Mouse (Mus musculus) urinary bladder, postnatal 14 days (tissue): ENCODE results near the gene Anks1b.

Source experiments
- DNase-seq: peaks from one replicate; pipeline ENCODE4 v3.0.0; 2021; ENCODE audit warnings: low spot score

The Anks1b gene

DNA sequence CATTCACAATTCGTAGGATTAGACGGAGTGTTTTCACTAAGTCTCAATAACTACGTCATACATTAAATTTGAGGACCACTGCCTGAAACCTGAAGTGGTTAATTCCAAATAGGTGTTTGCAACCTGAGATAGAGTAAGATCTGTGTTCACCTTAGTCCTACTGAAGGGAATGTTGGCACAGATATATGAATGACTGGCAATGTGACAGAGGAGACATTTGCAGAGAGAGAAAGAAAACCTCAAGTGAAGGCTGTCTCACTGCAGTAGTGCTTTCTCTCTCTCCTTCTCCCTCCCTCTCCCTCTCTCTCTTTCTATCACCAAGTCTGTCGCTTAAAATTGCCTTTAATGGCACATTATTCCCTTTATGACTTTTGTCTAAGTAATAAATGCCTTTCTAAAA lies 101.1 kb downstream of the Anks1b start:
- no peak for DNase-seq

DNA sequence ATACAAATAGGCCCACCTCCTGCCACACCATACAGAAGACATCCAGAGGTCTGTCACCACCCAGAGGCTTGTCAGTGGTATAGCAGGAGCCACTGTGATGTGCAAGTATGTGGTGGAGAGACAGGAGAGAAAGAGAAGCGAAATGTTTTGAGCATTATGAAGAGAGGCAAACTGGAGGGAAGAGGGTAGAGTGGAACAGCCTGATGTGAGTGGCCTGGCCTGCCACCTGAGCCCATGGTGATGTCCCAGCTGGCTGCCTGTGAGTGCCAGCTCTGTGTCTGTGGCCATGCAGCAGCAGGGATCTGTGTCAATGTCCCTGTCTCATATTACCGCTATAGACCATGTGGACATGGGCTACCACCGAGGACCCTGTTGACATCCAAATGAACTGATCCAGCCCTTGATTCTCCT lies 102.1 kb downstream of the Anks1b start:
- DNase-seq = no peak

DNA sequence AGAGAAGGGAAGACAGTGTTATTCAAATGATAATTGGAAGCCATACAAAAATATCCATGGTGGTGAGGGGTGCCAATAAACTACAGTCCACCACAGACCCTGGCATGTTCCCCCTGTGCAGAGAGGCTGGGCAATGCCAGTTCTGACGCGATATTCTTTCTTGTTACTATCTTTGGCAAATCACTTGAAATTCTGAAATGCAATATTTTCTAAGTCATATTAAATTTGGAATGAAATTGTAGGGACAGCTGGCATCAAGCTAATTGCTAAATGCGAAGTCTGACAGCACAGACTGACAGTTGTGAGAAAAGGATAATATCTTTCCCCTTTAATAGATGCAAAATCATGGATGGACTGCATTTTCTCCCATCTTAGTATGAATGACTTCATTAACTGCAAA lies 103.3 kb downstream of the Anks1b start:
- no peak for DNase-seq

DNA sequence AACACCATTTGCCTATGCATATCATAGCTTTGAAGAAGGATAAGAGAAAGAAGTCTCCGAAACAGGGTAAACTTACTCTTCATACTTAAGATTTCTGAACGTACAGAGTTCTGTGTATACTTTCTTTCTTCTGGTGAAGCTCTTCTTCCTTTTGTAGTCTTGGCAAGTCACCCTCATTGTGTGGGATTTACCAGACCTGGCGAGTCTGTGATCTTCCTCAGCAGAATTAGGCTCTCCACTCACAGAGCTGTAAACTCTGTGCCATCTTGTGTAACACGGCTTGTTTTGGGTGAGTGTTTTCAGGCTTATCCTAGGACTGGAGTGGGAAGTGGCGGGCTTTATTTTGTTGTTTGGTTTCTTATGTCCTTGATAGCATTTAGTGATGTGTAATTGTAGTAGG lies 120.9 kb downstream of the Anks1b start:
- no peak for DNase-seq

DNA sequence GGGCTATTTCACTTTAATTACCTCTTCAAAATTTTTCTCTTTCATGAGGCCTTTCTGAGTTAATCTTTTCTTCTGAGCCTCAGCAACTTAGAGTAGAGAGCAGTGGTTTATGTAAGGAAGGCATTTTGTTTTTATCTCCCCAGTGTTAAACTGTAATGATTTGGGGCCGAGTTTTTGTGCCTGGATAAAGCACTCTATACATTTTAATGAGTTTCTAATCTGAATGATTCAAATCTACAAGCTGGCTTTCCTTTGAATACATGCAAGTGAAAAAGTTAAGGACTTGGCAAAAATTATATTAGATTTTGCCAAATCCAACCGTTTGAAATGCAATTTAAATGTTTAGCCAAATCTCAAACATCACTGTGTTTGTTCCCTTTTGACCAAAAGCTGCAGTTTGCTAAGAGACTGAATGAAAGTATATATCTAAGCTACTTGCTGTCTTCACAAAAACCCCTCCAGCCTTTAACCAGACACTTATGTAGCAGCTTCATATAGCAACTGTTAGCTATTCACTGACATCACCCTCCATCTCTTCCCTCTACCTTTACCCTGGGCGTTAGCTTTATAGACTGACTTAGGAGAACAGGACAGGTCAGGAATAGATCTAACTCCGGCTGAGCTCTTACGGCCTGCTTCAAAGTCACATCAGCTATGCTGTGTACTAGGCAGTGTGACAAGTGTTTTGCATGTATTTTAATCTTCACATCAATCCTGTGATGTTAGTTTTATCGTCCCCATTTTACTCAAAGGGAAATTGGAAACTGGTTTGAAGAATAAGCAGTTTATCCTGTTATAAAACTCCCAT lies 122.5 kb downstream of the Anks1b start:
- DNase-seq = no peak

DNA sequence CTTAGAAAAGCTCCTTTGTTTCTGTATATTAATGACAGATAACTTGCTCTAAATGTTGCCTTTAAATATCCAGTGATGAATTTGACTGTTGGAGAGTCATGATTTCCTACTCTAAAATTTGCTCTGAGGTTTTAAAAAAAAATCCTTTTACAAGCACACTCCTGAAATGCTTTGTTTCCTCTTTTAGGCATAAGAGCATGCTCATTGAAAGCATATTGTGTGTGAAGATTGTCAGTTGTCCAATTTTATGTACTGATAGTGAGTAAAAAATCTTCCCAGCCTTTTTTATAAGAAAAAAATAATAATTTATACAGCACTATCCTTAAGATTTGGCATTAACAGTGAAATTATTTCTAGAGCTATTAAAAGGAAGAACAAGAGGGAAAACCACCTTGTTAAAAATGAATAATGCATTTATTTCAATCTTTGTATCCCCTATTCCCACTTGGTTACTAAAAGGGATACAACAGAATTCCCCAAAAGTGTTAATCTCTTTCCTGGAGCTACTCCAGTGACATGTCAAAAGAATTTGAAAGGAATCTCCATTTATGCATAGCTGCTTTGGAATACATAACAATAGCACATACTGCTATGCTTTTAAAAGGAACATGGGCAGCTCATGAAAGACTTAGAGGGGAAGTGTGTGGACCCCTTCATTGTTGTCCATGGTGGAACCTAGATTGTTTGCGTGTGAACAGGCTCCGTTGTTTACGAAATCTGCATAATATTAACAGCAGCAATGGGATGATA lies 130.8 kb downstream of the Anks1b start:
- DNase-seq = no peak

DNA sequence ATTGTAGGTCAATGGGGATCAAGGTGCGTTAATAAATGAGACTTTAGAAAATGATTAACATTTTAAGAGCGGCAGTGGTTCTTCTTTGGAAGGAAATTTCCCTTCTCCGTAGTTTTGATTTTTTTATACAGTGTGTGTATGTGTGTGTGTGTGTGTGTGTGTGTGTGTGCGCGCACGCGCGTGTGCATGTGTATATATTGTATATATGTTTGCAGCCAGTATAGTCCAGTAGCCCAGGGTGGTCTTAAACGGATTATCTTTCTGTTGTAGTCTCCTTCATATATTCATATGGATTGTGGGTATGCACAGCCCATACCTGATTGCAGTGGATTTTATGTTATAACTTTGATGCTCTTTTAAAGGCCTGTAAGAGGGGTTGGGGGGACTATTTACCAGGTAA lies 131.6 kb downstream of the Anks1b start:
- DNase-seq = no peak

DNA sequence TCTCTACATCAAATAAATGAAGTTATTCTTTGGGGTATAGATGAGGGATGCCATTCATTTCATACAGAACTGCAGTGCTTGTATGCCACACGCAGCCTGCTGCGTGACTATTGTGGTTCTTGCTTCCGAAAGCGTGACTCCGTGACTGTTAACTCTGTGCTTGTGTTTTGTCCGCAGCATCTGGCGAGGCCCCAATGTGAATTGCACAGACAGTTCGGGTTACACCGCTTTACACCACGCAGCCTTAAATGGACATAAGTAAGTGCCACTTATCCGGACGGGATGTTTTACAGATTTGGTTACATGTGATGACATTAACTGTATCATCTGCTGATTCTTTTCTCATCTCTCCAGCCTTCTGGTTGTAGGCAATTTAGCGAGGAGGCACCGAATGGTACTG lies 159.7 kb downstream of the Anks1b start:
- DNase-seq = no peak

DNA sequence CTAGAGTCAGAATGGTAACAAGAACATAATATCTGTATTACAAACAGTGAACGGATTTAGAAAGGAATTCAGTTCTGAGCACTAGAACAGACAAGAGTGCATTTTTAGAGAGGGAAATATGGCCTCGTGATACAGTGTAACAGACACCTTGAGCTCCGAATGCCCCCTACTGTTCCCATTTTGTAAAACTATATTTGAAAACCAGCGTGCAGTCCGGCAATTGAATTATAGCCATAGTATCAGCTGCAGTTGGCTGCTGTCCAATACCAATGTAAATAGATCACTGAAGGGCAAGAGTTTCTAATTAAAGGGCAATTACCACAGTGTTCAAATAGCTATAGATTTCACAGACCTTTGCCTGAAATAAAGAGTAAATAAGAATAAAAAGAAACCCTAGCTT lies 170.0 kb downstream of the Anks1b start:
- no peak for DNase-seq

DNA sequence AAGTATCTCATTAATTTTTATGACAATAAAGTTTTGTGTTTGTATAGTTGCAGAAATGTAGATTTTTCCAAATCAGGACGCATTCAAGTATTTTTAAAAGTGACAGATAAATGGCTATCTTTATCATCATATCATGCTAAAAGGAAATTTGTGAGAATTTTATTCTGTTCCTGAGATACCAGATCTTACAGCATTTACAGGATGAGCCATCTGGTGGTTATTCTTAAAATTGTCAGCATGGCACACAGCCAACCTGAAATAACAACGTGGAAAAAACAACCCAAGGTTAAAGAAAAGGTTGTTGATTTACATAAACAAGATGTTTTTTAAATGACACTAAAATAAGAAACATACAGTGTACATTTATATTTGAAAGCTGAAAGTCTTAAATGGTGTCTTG lies 170.5 kb downstream of the Anks1b start:
- DNase-seq = no peak

DNA sequence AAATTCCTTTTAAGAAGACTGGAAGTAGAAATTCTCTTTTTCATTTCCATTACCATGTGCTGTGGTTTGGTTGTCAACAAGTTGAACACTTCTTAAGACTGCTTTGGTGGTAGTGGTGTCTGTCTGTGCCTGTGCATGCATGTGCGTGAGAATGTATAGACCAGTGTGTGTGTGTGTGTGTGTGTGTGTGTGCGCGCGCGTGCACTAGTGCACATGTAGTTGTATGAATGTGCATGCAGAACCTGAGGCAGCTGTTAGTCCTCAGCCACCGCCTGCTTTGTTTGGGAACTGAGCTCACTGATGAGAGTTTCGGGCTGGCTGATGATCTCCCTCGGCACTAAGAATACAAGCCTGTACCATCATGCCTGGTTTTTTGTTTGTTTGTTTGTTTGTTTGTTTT lies 170.9 kb downstream of the Anks1b start:
- no peak for DNase-seq

DNA sequence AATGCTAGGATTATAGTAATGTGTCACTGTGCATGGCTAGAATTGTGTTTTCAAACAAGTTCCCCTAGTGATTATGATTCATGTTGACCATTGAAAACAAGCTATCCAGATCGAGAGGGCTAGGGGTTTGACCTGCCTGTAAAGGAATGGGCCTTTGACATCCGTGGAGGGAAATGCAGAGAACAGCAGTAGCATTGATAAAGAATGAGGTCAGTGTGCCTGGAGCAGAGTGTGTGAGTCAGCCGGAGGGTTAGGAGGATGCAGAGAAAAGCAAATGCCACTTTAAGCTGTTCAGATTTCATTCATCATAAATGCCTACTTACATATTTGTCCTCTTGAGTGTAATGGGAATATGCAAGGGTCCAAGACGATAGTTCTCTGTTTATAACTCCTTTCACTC lies 195.3 kb downstream of the Anks1b start:
- DNase-seq = no peak

DNA sequence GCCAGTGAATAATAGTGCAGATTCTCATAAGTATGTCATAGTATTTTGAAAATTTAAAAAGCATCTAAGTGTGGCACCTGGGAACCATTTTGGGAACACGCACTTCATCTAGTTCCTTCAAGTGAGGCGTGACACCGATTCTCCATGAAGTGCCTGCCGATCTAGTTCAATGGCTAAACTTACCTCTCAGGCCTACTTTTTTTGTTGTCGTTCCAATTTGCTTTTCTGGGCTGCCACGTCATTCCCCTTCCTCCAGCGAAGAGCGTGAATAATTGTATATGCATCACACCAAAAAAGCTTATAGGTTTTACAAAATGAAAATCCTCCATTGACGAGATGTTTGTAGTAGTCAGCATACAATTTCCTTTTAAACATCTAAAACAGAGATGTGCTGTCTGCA lies 204.6 kb downstream of the Anks1b start:
- no peak for DNase-seq

DNA sequence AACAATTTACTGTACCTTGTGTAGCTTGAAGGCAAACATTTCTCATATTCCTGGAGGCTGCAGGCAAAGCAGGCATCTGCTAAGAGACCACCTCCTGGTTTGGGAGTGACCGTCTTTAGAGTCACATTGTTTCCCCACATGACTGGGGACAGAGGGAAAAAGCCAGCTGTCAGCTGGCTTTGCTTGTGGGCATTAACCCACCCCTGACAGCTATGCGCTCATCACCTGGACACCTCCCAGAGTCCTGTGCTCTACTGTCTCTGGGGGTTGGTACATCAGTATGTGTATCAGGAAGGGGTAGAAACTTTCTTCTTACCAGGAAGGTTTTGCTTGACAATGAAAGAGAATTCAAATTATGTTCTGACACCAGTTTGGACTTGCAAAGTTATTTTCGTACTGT lies 207.8 kb downstream of the Anks1b start:
- no peak for DNase-seq

DNA sequence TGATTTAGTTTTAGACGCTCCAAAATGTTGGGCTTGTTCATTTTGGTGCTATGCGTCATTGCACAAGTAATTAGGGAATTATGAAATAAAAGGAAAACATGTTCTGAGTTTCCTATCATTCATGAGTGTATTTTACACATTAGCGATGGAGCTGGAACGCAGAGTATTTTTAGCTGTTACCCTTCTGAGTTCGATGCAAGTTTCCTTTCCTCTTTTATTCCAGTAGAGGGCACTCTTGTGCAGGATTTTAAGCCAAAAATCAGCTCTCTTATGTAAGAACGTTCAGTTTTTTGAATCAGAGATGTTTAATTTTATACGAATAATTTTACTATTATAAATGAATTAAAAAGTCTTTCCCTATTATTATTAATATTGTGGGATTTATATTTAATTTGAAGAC lies 208.3 kb downstream of the Anks1b start:
- no peak for DNase-seq

DNA sequence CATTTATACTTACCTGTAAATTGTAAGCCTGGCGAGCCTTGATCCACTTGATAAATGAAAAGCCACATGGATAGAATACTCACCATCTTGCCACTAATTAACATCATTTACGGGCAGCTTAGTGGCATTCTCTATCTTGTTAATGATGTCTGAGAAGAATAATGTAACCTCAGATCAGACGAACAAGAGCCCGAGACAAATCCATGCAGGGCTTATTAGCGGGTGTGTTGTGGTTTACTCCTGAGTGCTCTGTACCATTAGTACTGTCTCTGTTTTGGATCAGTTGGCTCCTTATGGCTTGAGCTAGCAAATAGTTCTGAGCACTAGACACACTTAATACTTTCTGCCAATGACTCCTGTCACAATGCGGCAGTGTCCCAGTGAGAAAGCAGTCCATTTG lies 220.6 kb downstream of the Anks1b start:
- DNase-seq = no peak

DNA sequence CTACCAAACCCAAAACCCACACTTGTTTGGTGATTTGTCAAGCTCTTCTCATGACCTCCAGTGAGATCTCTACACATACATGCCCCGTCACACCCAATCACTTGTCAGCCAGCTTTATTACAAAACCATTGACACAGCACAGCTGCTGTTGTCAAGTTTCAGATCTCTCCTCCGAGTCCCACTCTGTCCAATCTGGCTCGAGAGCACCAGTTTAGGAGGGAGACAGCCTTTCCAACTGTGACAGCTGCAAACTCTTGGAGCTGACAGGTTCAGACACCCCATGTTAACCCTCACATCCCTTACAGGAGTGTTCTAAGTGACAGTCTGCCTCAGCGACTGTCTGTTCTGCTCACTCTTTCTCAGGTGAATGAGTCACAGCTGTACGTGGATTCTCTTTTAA lies 239.4 kb downstream of the Anks1b start:
- no peak for DNase-seq

DNA sequence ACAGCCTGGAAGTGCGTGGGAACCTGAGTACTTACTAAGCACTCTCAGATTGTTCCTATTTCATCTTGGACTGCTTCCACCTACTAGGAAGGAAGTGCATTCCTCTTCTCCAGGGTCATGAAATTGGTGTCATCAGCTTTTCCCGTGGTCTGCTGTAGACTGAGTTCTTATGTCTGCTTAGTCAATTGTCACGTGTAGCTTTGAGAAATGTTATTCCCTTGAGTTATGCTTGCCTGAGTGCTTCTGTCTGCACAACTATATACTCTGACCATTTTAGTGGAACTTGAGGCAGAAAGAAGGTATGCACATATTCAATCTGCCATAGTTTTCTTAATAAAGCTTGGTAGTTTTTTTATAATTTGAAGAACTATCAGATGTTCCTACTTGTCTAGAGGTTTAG lies 243.6 kb downstream of the Anks1b start:
- DNase-seq = no peak

DNA sequence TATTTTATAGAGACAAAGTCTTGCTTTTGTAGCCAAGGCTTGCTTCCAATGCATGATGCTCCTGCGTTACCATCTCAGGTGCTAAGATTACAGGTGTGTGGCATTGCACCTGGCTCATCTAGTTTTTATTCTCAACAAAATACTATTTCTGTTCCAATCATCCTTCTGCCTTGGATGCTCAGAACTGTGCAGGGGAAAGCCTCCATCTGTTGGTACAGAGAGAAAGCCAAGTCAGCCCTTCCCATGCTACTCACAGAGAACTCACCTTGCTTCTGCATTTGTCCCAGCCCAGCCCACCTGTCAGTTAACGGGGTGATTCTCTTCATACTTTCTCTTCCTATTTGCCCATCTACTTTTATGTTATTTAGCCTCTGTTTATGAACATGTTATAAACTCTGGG lies 244.5 kb downstream of the Anks1b start:
- no peak for DNase-seq

DNA sequence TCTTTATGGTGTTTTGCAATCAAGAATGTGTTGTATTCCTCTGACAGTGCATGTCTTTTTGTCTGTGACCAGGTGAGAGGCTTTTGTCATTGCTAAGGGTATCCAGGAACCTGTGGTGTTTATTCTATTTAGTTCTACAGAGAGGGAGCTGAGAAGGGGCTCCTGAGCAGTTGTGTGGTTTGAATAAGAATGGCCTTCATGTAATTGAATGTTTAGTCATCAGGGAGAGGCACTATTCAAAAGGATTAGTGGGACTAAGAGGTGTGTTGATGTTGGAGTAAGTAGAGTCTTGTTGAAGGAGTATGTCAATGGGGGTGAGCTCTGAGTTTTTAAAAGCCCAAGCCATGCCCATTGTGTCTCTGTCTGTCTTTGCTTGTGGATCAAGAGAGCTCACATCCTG lies 264.2 kb downstream of the Anks1b start:
- no peak for DNase-seq

DNA sequence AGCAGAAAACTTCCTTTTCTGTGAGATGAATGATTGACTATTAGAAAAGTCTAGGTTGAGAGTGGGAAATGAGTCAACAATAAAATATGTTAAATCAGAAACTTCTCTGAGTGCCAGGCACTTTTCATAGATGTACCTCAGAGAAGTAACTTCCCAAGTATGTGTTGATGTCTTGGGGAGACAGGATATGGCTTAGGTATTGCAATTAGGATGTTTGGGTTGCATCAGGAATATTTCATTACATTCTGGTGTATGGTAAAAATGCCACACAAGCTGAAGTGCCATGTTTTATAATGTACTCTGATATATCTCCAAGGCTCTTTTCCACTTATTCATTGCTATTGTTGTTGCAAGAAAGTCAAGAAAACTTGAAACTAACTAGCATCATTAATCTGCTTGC lies 267.6 kb downstream of the Anks1b start:
- DNase-seq = no peak

DNA sequence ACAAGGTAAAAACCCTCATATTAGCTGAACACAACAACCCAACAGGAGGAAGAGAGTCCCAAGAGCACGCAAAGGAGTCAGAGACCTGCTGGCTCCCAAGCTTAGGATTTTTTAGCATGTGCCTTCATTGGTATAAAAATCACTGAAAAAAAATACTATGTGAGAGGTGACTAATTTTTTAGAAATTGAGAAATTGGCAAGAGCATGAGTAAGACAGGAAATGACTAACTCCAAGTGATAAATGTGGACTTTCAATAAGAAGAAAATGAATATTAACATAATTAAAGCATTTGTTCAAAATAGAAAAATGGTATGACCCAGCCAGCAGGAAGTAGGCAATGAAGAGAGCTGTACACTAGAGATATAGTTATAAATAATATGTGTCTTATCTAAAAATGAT lies 271.1 kb downstream of the Anks1b start:
- DNase-seq = no peak

DNA sequence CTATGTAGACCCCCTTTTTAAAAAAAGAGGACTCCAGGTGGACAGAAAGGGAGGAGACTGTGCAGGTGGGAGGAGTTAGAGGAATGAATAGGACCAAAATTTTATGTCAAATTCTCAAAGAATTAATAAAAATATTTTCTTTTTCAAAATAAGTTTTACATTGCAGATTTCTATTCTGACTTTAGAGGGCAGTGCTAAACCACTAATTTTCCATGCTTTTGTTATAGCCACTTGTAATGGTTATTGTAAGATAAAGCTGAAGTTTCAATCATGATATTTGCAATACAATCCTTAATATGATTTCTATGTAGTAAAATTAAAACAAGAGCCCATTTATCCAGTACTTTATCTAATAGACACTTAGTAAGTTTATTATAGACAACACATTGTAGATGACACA lies 278.2 kb downstream of the Anks1b start:
- no peak for DNase-seq
